Mouse (Mus musculus) spleen, embryonic (tissue): ENCODE data around the gene Carhsp1.

Experiments used
- CTCF ChIA-PET: fragments of 350-600 bp; sonication (Branson Sonifier 250); formaldehyde crosslinking; loops from one replicate; lab custom pipeline; 2022; lab: Charles Lee

Carhsp1 gene

DNA sequence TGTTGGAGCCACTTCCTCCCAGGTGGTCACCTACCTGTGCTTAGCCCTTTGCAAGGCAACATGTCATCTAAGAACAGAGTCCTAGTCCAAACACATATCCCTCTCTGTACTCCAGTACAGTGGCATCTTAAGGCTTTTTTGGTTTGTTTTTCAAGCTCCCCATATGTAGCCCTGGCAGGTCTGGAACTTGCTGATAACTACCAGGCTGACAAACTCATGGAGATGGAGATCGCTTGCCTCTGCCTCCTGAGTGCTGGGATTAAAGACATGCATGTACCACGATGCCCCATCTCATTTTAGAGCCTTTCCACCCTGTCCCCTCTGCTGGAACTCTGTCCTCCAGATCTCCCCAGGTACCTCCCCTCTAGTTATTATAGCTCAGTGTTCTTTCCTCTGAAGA, 4.3 kb upstream of the Carhsp1 start:
- CTCF ChIA-PET = no interaction called here

DNA sequence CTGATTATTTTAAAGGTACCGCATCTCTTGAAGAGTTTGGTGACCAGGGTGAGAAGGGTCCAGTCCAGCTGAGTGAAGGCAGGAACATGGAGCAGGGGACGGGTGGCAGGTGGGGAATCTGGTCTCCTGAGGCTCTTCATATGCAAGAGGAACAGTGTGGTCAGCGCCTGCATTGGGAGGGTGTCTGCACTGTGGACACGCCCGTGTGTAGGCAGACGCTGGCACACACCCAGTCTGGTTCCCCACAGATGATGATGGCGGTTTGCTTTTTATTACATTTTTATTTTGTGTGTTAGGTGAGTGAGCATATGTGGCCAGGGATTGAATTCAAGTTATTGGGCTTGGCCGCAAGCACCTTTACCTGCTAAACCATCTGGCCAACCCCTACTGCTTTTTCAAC, 3.6 kb upstream of the Carhsp1 start:
- CTCF ChIA-PET = no interaction called here

DNA sequence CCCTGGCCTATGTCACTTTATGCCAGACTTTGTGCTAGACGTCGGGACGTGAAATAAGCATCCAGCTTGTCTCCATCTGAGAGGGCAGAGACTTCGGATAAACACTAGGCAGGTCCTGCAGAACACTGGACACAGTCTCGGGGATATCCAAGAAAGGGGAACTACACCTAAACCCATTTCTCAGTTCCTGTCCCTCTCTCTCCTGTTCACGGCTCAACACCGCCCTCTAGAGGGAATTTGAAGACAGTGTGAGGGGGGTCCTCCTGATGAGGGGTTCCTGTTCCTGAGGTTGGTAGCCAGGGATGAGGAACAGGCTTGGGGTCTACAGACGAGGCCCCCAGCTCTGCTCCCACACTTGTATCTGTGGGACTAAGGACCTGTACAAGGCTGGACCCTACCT, 2.2 kb upstream of the Carhsp1 start:
- CTCF ChIA-PET = interaction anchor here (1.0 to 1.3 kb wide), 3 partner anchors 179 to 269 kb away, joined by 3 to 5 read pairs (median 3); no protein-coding TSS in a partner anchor

DNA sequence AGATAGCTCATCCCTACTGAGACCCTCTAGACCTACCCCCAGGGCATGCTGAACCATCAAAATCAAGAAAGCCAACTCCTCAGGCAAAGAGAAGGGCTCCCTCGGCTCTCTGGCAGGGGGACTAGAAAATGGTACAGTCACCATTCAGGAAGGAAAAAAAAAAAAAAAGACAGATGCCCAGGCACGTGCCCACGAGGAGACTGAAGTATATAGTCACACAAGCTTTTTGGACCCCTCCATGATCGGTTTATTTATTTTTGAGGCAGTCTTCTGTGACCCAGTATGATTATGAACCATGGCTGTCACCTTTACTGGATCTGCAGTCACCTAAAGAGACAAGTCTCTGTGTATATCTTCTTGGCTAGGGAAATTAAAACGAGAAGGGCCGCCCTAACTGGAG, 1.4 kb upstream of the Carhsp1 start:
- CTCF ChIA-PET = interaction anchor here (0.6 to 1.0 kb wide), 4 partner anchors 24 to 268 kb away, joined by 3 to 11 read pairs (median 3); no protein-coding TSS in a partner anchor

DNA sequence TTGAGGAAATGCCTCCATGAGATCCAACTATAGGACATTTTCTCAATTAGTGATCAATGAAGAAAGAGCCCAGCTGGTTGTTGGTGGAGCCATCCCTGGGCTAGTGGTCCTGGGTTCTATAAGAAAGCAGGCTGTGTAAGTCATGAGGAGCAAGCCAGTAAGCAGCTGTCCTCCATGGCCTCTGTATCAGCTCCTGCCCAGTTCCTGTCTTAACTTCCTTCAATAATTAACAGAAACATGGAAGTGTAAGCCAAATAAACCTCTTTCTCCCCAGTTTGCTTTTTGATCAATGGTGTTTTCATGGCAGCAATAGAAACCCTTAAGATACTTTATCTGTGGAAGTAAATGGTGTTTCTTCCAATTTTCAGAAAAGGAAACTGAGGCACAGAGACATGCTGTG, 856 bp upstream of the Carhsp1 start:
- CTCF ChIA-PET = no interaction called here

DNA sequence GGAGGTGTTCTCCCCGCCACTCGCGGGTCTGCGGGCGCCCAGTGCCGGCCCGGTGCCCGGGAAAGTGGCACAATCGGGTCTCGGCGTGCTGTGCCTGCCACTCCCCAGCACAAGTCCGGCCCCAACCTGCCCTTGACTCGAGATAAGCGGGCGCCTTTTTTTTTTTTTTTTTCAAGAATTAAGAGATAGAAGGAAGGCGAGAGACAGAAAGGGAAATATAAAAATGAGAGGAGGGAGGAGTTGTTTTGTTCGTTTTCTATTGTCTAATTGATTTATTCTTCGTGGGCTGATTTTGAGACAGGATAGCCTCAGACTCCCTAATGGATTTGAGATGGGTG, 364 bp upstream of the Carhsp1 start:
- CTCF ChIA-PET = no interaction called here

DNA sequence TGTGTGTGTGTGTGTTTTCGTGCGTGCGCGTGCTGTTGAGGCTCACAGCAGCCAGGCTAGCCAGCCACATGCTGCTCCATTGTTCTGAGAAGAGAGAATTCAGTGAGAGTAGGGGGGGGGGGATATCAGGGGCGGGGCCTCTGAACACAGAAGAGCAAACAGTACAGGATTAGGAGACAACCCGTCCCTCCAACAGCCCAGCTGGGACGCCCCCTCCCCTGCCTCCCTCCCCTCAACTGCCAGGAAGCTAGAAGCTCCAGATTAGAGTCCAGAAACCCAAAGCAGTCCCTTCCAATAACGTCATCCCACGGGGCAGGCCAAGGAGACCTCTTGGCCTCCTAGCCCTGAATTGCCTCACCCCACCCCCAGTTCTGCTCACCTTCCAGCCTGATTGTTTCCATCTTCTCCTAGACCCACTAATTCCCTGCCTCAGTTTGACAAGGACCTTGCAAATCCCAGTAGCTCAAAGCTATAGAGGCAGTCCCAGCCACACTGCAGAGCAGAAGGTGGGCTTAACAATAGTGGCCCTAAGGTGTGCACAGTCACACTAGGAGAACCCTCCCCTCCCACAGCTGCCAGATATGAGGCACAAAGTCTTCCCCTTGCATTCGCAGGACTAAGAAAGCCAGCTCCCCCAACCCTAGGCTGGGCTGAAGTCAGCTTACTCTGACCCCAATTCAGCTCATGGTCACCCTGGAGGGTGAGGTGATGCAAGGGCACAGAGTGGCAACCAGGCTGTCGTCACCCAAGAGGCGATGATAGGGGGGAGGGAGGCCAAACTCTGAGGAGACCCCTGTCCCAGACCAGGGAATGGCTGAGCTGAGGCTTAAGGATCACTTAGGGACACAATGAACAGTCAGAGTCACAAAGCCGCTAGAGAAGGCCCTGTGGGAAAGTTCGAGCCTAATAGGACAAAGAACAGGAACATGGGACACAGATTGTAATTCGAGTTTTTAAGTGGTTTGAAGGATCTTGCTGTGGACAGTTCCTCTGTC, 1.6 kb downstream of the Carhsp1 start:
- CTCF ChIA-PET = no interaction called here

DNA sequence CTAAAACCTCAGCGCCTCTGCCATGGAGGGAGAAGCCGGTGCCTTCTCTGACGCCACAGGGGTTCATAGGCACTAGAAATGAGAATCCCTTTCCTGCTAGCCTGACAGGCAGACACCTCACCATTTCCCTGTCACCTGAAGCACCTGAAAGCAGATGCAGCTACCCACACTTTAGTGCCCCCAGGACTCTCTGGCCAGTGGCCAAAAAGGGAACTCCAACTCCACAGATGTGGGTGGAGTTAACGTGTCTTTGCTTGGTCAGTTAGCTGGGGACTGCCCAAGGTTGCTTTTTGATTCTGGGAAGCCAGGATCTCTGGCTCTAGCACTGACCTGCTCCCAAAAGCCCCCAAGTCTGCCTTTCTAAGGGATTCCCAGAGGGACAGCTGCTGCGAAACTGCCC, 2.5 kb downstream of the Carhsp1 start:
- CTCF ChIA-PET = no interaction called here

DNA sequence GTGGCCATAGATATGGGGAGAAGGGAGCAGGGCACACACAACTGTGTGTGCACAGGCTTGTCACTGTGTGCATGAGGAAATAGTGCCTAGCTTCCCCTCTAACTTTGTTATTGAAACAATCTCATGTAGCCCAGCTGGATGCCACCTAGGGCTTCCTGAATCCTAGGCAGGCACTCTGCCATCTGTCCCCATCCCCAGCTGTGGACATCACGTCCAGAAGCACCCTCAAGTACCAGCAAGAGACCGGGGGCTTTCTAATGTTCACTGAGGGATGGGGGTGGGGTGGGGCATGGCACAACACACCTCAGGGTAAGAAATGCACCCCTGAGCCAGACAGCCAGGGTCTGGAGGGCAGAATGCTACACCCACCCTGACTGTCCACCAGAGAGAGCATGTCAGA, 3.6 kb downstream of the Carhsp1 start:
- CTCF ChIA-PET = no interaction called here

DNA sequence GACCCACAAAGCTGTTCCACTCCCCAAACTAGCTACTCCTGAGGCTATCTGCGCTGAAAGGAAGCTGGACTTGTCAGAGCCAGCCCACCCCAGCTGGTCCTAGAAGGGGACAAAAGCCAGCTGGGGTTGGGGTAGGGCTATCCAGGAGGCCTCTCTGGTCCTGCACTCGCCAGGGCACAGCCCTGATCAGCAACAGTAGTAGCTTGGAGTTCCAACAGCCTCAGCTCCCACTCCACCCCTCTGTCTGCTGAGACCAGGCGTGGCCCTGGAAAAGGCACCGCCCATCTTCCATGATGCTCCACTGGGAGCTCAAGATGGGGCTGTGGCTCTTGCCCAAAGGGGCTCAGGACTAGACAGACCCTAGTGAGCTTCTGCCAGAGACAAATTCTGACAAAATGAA, 4.1 kb downstream of the Carhsp1 start:
- CTCF ChIA-PET = interaction anchor here (0.7 kb wide), 1 partner anchor 172 kb away, joined by 3 read pairs; no protein-coding TSS in a partner anchor

DNA sequence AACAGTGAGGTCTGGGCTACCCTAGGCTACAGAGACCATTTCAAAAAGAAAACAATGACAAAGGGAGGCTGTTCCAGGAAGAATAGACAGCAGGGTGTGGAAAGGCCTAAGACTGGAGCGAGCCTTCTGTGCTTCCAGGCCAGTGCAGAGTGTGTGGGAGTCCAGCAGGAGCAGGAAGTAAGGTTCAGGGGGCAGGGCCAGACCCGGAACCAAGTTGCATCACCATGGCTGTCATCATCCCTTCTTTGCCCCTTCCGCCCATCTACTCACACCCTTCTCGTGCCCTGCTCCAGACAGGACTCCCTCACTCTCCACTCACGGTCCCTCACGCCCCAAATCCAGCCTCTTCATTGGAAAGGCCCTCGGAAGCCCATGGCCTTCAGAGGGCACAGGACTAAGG, 4.7 kb downstream of the Carhsp1 start:
- CTCF ChIA-PET = interaction anchor here (0.7 kb wide), 1 partner anchor 172 kb away, joined by 3 read pairs; no protein-coding TSS in a partner anchor

DNA sequence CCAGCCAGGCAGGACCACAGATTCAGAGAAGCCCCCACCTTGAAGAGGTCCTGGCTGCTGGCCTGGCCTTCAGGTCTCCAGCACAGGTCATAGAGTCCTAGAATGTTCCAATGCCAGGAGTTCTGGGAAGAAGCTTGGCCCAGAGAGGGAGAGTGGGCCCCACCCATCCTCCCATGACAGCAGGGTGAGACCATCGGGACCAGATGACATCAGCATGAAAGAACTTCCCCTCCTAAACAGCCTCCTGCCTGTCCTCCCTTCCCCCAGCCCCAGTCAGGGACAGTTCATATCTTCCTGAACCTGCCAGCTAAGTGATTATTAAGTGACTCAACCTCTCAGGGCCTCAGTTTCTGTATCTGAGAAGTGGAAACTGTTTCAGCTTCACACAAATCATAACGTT, 5.5 kb downstream of the Carhsp1 start:
- CTCF ChIA-PET = no interaction called here

DNA sequence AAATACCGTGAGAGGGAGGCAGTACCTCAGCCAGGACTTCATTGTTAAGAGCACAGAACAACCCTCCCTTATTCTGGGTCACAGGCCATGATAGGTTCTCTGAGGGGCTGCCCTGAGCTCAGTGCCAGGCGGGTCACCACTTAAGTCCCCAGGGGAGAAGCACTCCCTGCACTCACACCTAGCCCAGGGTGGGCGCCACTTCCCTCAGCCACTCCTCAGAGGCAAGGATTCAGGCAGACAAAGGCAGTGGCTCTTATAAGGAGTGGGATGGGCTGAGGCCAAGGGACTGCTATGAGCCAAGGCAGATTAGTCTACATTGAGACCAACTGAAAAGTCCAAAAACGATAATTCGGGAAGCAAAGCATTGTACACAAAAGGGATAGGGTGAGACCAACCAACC, 6.6 kb downstream of the Carhsp1 start:
- CTCF ChIA-PET = no interaction called here

DNA sequence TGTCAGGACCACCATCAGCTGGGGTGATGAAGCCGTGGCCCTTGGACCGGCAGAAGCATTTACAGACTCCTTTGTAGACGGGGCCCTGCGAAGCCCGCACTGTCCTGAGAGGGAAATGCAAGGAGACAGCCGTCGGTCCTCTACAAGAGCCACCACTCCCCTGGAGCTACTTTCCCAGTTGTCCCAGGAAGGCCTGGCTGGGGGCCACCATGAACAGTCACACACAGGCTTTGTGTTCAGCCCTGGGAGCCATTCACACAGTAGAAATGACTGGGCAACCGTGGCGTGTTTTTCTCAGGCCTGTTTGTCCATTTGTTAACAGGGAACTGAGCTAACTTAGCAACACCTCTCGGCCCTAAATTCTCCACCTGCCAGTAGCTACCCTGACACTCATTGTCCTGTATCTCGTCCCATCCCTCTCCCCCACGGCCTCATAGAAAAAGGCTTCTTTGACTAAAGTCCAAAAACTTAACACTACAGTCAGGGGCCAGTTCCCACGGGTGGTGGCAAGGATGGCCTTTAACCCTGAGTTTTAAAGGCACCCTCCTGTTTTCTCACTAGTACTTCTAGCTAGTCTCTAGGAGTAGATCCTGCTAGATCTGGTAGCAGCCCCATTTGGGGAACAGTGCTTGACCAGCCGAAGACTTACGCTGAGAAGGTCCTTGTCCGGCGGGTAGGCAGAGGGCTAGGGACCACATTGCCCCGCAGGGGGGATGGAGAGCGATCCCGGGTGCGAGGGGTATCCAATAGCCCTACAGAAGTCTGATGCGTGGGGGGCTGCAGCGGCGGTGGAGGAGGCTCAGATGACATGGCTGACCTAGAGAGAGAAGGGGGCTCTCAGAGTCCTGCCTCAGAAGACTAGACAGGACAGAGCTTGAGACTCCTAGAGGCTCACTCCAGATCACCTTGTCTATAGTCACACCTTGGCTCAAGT, 8.1 kb downstream of the Carhsp1 start:
- CTCF ChIA-PET = no interaction called here

DNA sequence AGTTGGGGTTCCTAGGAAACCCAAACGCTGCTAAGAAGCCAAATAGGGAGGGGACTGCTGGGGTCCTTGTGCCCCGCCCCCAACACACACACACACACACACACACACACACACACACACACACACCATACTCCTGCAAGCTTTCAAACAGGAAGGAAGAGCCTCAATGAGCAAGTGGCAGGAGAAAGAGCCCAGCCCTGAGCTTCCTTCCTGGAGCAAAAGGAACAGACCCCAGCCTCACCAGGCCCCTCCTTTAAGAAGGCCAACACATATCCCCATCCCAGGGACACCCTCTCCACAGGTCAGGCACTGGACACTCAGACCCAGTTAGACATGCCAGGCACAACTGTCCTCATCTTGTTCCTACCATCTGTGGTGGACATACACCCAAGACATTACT, 8.9 kb downstream of the Carhsp1 start:
- CTCF ChIA-PET = no interaction called here

DNA sequence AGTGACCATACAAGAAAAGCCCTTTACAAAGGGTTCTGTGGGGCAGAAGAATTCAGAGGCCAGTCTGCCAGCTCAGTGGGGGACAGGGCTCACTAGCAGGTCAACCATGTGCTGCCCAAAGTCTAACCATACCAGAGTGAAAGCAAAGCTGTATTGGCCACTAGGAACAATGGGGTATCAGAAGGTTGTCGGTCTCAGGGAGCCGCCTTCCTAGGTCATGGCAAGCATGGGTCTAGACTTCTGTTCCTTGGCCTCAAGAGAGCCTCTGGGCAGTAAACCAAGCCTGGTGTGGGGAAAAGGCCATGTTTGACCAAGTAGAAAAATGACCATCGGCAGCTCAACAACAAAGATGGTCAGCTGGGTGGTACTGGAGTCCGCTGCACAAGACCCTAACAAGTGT, 13.2 kb downstream of the Carhsp1 start:
- CTCF ChIA-PET = no interaction called here

DNA sequence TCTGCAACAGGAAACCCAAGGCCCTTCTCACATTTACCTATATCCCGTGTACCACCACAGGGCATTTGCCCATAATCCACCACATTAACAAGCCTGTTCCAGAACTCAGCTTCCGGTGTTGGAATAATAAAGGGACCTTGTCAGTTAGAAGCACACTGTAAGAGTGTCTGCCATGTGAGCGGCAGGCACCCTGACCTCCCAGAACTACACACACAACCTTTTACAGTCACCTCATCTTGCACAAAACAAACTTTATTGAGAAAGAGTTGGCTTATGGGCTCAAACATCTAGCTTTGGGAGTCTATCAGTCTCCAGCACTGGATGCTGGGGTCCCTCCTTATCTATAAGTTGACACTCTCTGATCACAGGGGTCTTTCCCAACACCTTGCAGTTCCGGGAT, 13.6 kb downstream of the Carhsp1 start:
- CTCF ChIA-PET = no interaction called here

DNA sequence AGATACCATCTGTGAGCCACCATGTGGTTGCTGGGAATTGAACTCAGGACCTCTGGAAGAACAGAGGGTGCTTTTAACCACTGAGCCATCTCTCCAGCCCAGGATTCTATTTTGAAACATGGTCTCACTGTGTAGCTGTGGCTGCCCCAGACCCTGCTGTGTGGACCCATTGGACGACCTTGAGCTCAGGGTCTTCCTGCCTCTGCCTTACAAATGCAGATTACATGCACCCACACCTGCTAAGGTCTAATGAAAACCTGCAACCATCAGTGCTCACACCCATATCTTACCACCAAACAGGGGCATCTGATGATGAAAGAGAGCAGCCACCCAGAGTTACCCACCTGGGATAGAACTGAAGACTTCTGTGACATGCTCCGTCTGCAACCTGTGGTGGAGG, 15.7 kb downstream of the Carhsp1 start:
- CTCF ChIA-PET = no interaction called here

DNA sequence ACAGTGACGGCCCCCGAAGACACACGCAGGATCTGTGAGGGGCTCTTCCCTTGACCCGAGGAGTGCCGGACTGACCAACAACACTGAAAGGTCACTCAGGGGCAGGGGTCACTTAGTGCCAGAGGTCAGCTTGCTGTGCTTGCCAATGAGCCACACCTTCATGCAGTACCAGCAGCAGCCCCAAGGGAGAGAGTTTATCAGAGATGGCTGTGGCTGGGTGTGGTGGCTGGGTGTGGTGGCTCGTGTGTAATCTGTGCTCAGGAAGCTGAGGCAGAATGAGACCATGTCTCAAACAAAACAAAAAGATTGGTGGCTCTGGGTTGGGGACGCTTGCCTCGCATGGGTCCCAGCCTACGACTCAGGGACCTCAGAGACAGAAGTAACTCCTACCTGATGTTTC, 16.4 kb downstream of the Carhsp1 start:
- CTCF ChIA-PET = no interaction called here

DNA sequence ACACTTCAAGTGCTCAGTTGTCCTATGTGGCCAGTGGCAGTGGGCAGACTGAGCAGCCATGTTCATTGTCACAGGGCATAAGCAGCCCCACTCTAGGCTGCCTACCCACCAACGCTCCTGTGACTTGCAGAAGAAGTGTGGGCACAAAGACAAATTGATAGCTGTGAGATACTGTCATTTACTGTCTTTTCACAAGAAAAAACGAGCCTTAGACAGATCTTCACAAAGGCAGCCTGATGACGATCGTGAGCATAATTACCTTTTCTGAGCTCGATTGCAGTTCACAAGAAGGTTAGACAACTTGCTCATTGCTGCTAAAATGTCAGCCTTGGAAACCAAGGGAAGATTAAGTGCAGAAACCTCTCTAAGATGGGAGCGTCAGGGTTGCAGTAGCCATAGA, 16.8 kb downstream of the Carhsp1 start:
- CTCF ChIA-PET = interaction anchor here (0.6 kb wide), 1 partner anchor 69 kb away, joined by 3 read pairs; no protein-coding TSS in a partner anchor

DNA sequence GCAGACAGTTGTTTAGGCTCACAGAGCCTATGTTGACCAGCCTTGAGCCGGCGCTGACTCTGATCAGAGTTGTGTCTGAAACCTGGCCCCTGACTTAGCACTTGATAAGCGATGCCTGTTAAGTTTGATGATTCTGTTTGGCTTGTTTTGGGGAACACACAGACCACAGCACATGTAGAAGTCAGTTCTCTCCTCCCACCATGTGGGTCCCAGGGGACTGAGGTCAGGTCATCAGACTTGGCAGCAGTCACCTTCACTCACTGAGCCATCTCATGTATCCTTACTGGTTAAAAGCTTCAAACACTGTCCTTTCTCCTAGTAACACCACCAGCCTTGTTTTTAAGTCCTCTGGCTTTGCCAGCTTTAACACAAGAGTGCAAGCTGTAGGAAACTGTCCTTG, 21.9 kb downstream of the Carhsp1 start:
- CTCF ChIA-PET = no interaction called here

DNA sequence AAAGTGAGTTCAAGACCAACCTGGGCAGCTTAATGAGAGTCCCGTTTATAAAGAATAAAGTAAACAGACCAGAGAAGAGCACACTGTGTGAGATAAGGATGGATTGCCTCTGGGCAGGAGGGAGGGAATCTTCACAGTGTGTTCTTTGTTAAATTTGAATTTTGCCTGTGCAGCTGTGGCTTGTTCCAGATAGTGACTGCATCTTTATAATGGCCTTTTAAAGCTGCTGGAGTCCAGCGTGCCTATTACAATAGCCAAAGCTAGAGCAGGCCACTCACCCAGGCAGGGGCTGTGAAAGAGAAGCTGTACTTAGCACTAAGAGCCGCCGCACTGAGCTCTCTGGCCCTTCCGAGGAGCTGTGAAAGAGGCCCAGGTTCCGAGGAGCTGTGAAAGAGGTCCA, 26.4 kb downstream of the Carhsp1 start:
- CTCF ChIA-PET = no interaction called here
